Mouse (Mus musculus): ENCODE data around the gene Gm9495.
"Not testable (repeated sequence)": the region's sequence is repeated elsewhere in the genome, so short reads cannot be mapped to it uniquely, and the experiment has no call there.

Gm9495 gene

GRCm38 (mm10) chr8:69453465-69453864, at the start of gene Gm9495:
Gene Gm9495 (minus strand): TSS chr8:69453565.
- in situ Hi-C loops (cut with MseI, MboI) = not testable (repeated sequence)

GRCm38 (mm10) chr8:69474946-69475345, 21.6 kb upstream of the Gm9495 start:
- in situ Hi-C loops (cut with MseI, MboI) = not testable (repeated sequence)

- in situ Hi-C loops (cut with MseI, MboI) = not testable (repeated sequence)
Measured at GRCm38 (mm10) chr8:69420018-69420417, 33.3 kb downstream of the Gm9495 start.

GRCm38 (mm10) chr8:69414326-69414725, 39.0 kb downstream of the Gm9495 start:
- in situ Hi-C loops (cut with MseI, MboI) = no loop called here

GRCm38 (mm10) chr8:69404768-69405167, 48.6 kb downstream of the Gm9495 start:
- in situ Hi-C loops (cut with MseI, MboI) = no loop called here

- in situ Hi-C loops (cut with MseI, MboI) = no loop called here
Measured at GRCm38 (mm10) chr8:69399956-69400443, 53.4 kb downstream of the Gm9495 start.

GRCm38 (mm10) chr8:69399181-69399955, 54.0 kb downstream of the Gm9495 start:
- in situ Hi-C loops (cut with MseI, MboI) = no loop called here

GRCm38 (mm10) chr8:69396196-69396595, 57.2 kb downstream of the Gm9495 start:
- in situ Hi-C loops (cut with MseI, MboI) = no loop called here

- in situ Hi-C loops (cut with MseI, MboI) = no loop called here
Measured at GRCm38 (mm10) chr8:69395050-69395789, 58.1 kb downstream of the Gm9495 start.

GRCm38 (mm10) chr8:69384361-69384760, 69.0 kb downstream of the Gm9495 start:
- in situ Hi-C loops (cut with MseI, MboI) = no loop called here
